Mouse (Mus musculus) forebrain, embryonic 10.5 days (tissue): Measurements from ENCODE around the gene Btbd35f2. TPM values are rescaled to one million over a fixed set of nuclear protein-coding genes. Genes with fewer than 3 reads are reported as not detected.
"Not testable (repeated sequence)": the region's sequence is repeated elsewhere in the genome, so short reads cannot be mapped to it uniquely, and the experiment has no call there.

Experiments
- DNase-seq: peaks from one replicate; pipeline ENCODE4 v3.0.0-alpha.2; 2017; ENCODE audit warnings: low spot score; ENCODE audit errors: extremely low spot score
- H3K27ac ChIP-seq: fragments of 300-500 bp; sonication (generic); 2 replicates; pipeline ENCODE4 v1.5.1; 2016; ENCODE audit warnings: mild to moderate bottlenecking
- H3K27me3 ChIP-seq: fragments of 300-500 bp; sonication (generic); 2 replicates; pipeline ENCODE4 v1.6.1; 2016; ENCODE audit warnings: mild to moderate bottlenecking; ENCODE audit not compliant: poor library complexity, severe bottlenecking
- H3K36me3 ChIP-seq: fragments of 300-500 bp; sonication (generic); replicated peaks from 2 replicates; pipeline ENCODE4 v1.6.1; 2016; ENCODE audit warnings: mild to moderate bottlenecking, moderate library complexity
- H3K4me1 ChIP-seq: fragments of 300-500 bp; sonication (generic); 2 replicates; pipeline ENCODE4 v1.6.1; 2016
- H3K4me3 ChIP-seq: fragments of 300-500 bp; sonication (generic); 2 replicates; pipeline ENCODE4 v1.5.1; 2016; ENCODE audit warnings: mild to moderate bottlenecking, moderate library complexity
- H3K9me3 ChIP-seq: fragments of 300-500 bp; sonication (generic); 2 replicates; pipeline ENCODE4 v1.6.1; 2016; ENCODE audit warnings: mild to moderate bottlenecking, moderate library complexity
- WGBS: fragments of 180-500 bp; shearing (Covaris S2); methylation state at CpG from one replicate; pipeline ENCODE4 v1.1.7; 2016; 5-methylcytosine and 5-hydroxymethylcytosine counted together
- polyA plus RNA-seq: library from polyadenylated mRNA; unstranded; fragments of >200 nt; fragmentation: Nextera tagmentation; extraction: Ambion mirVana; gene quantifications from 2 replicates; pipeline ENCODE4 v1.2.1, GENCODE M21; 2016

The Btbd35f2 gene
- polyA plus RNA-seq = not detected in 2 replicates

DNA sequence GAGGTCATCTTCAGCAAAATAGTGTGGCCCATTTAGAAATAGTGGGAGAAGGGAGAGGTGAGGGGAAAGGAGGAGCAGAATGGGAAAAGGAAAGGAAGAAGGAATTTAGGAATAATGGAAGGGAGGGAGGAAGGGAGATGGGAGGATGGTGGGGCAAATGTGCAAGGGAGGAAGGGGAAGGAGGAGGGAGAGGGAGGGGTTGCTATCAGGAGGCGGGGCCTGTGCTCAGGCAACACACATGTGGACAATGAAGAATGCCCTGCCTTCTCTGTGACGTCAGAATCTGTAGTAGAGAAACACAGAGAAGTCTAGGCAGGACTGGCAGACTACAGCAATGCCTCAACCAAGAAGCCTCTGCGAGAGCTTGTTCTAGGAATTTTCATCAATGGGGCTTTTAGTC lies at the start of gene Btbd35f2:
Gene Btbd35f2 (plus strand): TSS at position 301 of the 400 bp plus-strand sequence.
- no CpG with 5 or more reads among the region's 3 CpGs for WGBS
- not testable (repeated sequence) for H3K27me3 ChIP-seq, H3K36me3 ChIP-seq, H3K27ac ChIP-seq, H3K4me1 ChIP-seq, H3K4me3 ChIP-seq, DNase-seq, H3K9me3 ChIP-seq

Other genes starting within 250 kb of the Btbd35f2 start
- gene Btbd35f22, start 230.6 kb upstream of the Btbd35f2 start, polyA plus RNA-seq = not detected in 2 replicates